Mouse (Mus musculus) cerebellum, adult 2 months (tissue): ENCODE results near the gene Anks1b.

Experiments used
- CTCF ChIP-seq: fragments of 200-500 bp; IDR thresholded peaks from 2 replicates; pipeline ENCODE4 v1.5.1; 2011; ENCODE audit warnings: low read depth, mild to moderate bottlenecking, control low read depth, low read length, moderate library complexity, borderline replicate concordance; ENCODE audit not compliant: insufficient read depth
- POLR2A ChIP-seq: fragments of 200-500 bp; IDR thresholded peaks from 2 replicates; pipeline ENCODE4 v1.6.1; 2011; ENCODE audit warnings: low read length, control low read depth, borderline replicate concordance; ENCODE audit not compliant: insufficient read depth

DNA sequence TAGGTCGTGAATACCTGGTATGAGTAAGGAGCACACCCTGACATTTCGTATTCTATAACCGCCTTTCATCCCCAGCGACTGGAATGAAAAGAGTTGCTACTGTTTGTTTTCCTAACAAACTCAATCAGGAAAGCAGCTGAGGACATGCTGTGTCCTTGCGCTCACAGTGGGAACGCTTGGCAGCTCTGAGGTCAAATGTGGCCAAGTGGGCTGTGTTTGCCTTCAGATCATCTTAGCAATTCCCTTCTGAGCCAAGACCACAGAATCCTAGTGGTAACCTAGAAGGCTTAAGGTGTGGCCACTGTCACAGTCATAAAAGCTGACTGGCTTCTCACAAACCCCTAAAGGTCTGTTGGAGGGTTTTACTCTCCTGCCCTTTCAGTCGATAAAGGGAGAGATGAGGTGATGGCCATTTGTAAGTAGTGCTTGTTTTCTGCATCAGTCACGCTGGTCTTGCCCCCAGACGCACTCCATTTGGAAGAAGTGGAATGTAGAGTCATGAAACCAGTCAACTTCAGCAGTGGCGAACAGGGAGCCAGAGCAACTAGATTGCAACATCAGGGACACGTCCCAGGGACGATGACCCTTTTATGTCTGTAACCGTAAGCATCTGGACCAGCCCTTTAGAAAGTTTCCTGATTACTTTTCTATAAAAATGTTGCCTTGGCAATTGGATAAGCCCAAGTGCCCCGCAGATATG lies 1068.8 kb downstream of the Anks1b start:
- TF ChIP-seq POLR2A (no peak), CTCF (no peak)
